Mouse (Mus musculus): ENCODE measurements around the gene Hras.
A peak's percentile ranks its signal among the peaks of the same experiment; 100 is the strongest.

The Hras gene

DNA sequence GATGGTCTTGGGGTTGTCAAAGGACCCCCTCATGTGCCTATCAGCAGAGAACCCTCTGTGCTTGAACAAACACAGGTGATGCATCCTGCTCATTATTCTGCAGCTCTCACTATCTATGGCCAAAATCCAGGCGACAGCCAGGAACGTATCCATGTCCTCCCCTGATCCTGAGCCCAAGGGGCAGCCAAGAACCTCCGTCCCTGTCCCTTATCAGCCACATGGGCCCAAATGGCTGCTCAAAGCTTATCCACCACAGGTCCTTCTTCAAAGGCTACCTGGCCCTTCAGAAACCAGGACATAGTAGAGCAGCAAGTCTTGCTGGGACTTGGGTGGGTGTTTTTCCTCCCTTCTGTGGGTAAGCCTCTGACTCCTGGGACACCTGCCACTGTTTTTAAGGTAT, 5.6 kb downstream of the Hras start:
- H3K27me3 ChIP-seq (ENCODE audit: insufficient read depth, low read length), result no peaks in the 10 kb centered on the region
- H3K4me1 ChIP-seq (replicated peaks; ENCODE audit: low read depth, low read length), result peaks cover 26% of the 10 kb centered on the region
- H3K36me3 ChIP-seq (ENCODE audit: insufficient read depth, low read length), result peaks cover 42% of the 10 kb centered on the region
- H3K9me3 ChIP-seq (ENCODE audit: low read length), result no peaks in the 10 kb centered on the region
- TF ChIP-seq POU5F1 (IDR thresholded peaks at IDR 0.05; ENCODE audit: borderline replicate concordance, low read length), result no peak
- TF ChIP-seq NANOG (IDR thresholded peaks at IDR 0.05; ENCODE audit: borderline replicate concordance, low read length), result no peak
- TF ChIP-seq CTCF (conservative IDR thresholded peaks at IDR 0.05; ENCODE audit: low read length), result no peak
- H3K4me3 ChIP-seq (replicated peaks; ENCODE audit: low read length), result no peak overlapping the region

DNA sequence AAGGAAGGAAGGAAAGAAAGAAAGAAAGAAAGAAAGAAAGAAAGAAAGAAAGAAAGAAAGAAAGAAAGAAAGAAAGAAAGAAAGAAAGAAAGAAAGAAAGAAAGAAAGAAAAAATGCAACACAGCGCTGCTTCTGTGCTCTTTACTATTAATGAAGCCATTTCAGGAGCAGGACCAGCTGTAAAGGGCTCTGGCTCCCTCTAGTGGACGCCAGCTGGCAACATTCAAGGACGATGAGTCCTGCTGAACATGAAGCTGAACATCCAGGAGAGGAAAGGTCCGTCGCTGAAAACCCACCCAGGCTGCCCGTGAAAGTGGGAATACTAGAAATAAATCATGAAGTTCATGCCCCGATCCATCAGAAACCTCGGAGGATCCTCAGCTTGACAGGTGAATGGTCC, 17.6 kb downstream of the Hras start:
- Histone ChIP-seq H3K9me3 (ENCODE audit: low read length) (no peaks in the 10 kb centered on the region), H3K27me3 (ENCODE audit: insufficient read depth, low read length) (peaks cover 2% of the 10 kb centered on the region; the same call in 1 of the 2 replicates), H3K4me1 (replicated peaks; ENCODE audit: low read depth, low read length) (peaks cover 32% of the 10 kb centered on the region), H3K4me3 (replicated peaks; ENCODE audit: low read length) (no peak overlapping the region), H3K36me3 (ENCODE audit: insufficient read depth, low read length) (no peaks in the 10 kb centered on the region)
- TF ChIP-seq CTCF (conservative IDR thresholded peaks at IDR 0.05; ENCODE audit: low read length) (peak; percentile 78), POU5F1 (IDR thresholded peaks at IDR 0.05; ENCODE audit: borderline replicate concordance, low read length) (no peak), NANOG (IDR thresholded peaks at IDR 0.05; ENCODE audit: borderline replicate concordance, low read length) (no peak)

DNA sequence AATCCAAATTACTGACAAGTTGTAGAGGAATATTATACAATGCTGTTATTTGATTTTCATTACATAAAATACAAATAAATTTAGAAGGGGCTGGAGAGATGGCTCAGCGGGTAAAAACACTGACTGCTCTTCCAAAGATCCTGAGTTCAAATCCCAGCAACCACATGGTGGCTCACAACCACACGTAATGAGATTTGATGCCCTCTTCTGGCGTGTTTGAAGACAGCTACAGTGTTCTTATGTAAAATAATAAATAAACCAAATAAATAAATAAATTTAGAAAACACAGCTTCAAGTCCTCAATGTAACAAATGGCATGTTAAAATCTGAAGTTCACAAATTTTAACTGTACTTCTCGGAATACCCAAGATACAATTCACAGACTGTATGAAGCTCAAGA, 18.7 kb downstream of the Hras start:
- H3K4me3 ChIP-seq (replicated peaks; ENCODE audit: low read length), result no peak overlapping the region
- H3K4me1 ChIP-seq (replicated peaks; ENCODE audit: low read depth, low read length), result peaks cover 34% of the 10 kb centered on the region
- H3K9me3 ChIP-seq (ENCODE audit: low read length), result no peaks in the 10 kb centered on the region
- no peak for TF ChIP-seq POU5F1 (IDR thresholded peaks at IDR 0.05; ENCODE audit: borderline replicate concordance, low read length)
- TF ChIP-seq NANOG (IDR thresholded peaks at IDR 0.05; ENCODE audit: borderline replicate concordance, low read length), result no peak
- no peak for TF ChIP-seq CTCF (conservative IDR thresholded peaks at IDR 0.05; ENCODE audit: low read length)
- H3K27me3 ChIP-seq (ENCODE audit: insufficient read depth, low read length), result peaks cover 2% of the 10 kb centered on the region; the same call in 1 of the 2 replicates
- no peaks in the 10 kb centered on the region for H3K36me3 ChIP-seq (ENCODE audit: insufficient read depth, low read length)

DNA sequence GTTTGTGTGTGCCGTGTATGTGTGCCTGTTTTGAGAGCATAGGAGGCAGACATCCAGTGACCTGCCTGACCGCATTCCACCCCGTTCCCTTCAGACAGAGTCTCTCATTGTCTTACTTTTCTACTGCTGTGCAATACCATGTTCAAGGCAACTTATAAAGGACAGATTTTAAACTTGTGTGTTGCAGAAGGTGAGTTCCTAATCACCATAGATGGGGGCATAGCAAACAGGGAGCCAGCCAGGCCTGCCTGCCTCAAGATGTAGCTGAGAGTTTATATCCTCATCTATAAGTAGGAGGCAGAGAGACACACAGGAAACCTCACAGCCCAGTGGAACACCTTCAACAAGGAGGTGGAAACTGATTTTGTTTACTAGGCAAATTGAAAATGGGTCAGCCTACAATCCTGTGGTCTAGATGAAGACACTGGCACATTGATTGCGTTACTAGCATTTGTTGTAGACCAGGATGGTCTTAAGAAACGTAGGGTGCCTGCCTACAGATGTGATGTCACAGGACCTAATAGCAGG, 20.4 kb downstream of the Hras start:
- TF ChIP-seq POU5F1 (IDR thresholded peaks at IDR 0.05; ENCODE audit: borderline replicate concordance, low read length), result no peak
- no peak for TF ChIP-seq NANOG (IDR thresholded peaks at IDR 0.05; ENCODE audit: borderline replicate concordance, low read length)
- no peak for TF ChIP-seq CTCF (conservative IDR thresholded peaks at IDR 0.05; ENCODE audit: low read length)
- H3K9me3 ChIP-seq (ENCODE audit: low read length), result no peaks in the 10 kb centered on the region
- H3K36me3 ChIP-seq (ENCODE audit: insufficient read depth, low read length), result no peaks in the 10 kb centered on the region
- no peaks in the 10 kb centered on the region for H3K27me3 ChIP-seq (ENCODE audit: insufficient read depth, low read length)
- peak overlapping the region; percentile 81 for H3K4me3 ChIP-seq (replicated peaks; ENCODE audit: low read length)
- peaks cover 48% of the 10 kb centered on the region for H3K4me1 ChIP-seq (replicated peaks; ENCODE audit: low read depth, low read length)

DNA sequence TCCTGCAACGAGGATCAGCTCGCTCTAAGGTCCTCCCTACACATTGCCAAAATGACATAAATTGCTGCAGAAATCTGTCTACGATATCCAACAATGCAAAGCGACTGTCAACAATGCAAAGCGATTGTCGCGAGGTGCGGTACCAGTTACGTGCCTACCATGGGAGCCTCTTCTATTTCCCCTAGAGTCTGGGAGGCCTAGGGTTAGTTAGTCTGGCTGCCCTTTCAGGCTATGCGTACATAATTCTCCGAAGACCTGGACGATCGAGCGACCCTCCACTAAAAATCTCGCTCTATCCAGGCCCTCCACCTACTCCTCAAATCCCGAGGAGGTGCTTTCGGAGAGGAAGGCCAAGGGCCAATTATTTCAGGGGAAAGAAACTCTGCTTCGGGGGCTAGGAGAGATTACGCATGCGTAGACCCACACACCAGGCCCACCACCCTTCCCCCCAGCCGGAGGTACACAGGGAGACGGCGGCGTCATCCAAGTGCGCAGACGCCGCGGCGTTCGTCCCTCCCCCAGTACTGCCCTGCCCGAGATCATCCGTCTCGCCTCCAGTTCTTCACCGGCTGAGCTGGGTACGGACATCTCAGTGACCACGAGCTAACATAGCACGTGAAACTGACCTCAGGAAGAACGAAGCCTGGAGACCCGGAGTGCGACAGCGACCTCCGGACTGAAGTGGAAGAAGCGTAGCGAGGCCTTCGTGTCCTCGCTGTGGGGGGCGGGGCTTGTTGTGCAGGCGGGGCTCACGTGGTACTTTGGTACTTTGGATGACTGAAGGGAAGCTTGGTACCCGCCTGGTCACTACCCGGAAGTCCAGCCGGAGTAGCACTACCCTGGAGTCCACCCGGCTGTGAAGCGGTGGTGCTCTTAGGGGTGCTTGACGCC, 21.4 kb downstream of the Hras start, which contains the start of gene Rnh1:
Gene Rnh1, minus strand, starts transcription at position 742 of the 891 bp plus-strand sequence.
- peaks cover 54% of the 10 kb centered on the region for H3K4me1 ChIP-seq (replicated peaks; ENCODE audit: low read depth, low read length)
- no peak for TF ChIP-seq POU5F1 (IDR thresholded peaks at IDR 0.05; ENCODE audit: borderline replicate concordance, low read length)
- no peak for TF ChIP-seq NANOG (IDR thresholded peaks at IDR 0.05; ENCODE audit: borderline replicate concordance, low read length)
- TF ChIP-seq CTCF (conservative IDR thresholded peaks at IDR 0.05; ENCODE audit: low read length), result no peak

DNA sequence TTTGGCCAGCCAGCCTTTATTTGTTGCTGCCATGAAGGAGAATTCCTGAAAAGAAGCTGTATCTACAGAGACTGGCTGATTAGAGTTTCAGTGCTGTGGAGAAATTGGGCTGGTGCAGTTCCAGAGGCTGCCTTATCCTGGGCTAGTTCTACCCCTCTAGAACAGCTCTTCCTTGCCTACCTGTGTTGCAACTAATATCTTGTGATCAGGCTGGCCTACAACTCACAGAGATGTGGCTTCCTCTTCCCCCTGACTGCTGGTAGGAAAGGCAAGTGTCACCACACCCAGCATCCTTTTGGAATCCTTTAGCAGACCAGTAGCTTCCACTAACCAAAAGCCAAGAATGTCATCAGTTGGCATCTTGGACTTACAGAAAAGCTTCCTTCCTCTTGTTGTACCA, 23.9 kb downstream of the Hras start:
- H3K4me3 ChIP-seq (replicated peaks; ENCODE audit: low read length), result no peak overlapping the region
- TF ChIP-seq NANOG (IDR thresholded peaks at IDR 0.05; ENCODE audit: borderline replicate concordance, low read length), result no peak
- TF ChIP-seq POU5F1 (IDR thresholded peaks at IDR 0.05; ENCODE audit: borderline replicate concordance, low read length), result no peak
- peaks cover 14% of the 10 kb centered on the region for H3K36me3 ChIP-seq (ENCODE audit: insufficient read depth, low read length)
- H3K4me1 ChIP-seq (replicated peaks; ENCODE audit: low read depth, low read length), result peaks cover 51% of the 10 kb centered on the region
- no peaks in the 10 kb centered on the region for H3K9me3 ChIP-seq (ENCODE audit: low read length)
- H3K27me3 ChIP-seq (ENCODE audit: insufficient read depth, low read length), result no peaks in the 10 kb centered on the region

More for the DNA sequence above, 21.4 kb downstream of the Hras start, which contains the start of gene Rnh1:
- Histone ChIP-seq H3K27me3 (ENCODE audit: insufficient read depth, low read length) (no peaks in the 10 kb centered on the region), H3K36me3 (ENCODE audit: insufficient read depth, low read length) (no peaks in the 10 kb centered on the region), H3K9me3 (ENCODE audit: low read length) (no peaks in the 10 kb centered on the region), H3K4me3 (replicated peaks; ENCODE audit: low read length) (peak within 1 kb of the TSS; percentile 81)

DNA sequence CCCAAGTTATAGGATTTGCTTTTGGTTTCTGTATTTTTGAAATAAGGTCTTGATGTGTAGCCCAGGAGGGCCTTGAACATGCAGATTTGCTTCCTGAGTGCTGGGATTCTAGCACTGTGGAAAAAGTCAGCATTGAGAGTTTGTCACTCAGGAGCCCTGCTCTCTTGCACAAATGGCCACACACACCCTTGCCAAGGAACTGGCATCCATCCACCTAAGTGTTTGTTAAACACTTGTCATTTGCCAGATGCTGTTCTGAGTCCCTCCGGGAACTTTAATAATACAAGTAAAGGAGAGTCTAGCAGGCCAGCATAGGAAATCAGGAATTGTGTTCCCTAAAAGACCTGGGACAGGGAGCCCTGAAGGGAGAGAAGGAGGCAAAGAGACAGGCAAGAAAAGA, 24.5 kb downstream of the Hras start:
- H3K4me3 ChIP-seq (replicated peaks; ENCODE audit: low read length), result no peak overlapping the region
- no peak for TF ChIP-seq POU5F1 (IDR thresholded peaks at IDR 0.05; ENCODE audit: borderline replicate concordance, low read length)
- TF ChIP-seq NANOG (IDR thresholded peaks at IDR 0.05; ENCODE audit: borderline replicate concordance, low read length), result no peak
- TF ChIP-seq CTCF (conservative IDR thresholded peaks at IDR 0.05; ENCODE audit: low read length), result no peak
- peaks cover 56% of the 10 kb centered on the region for H3K4me1 ChIP-seq (replicated peaks; ENCODE audit: low read depth, low read length)
- peaks cover 19% of the 10 kb centered on the region for H3K36me3 ChIP-seq (ENCODE audit: insufficient read depth, low read length)
- H3K27me3 ChIP-seq (ENCODE audit: insufficient read depth, low read length), result no peaks in the 10 kb centered on the region
- no peaks in the 10 kb centered on the region for H3K9me3 ChIP-seq (ENCODE audit: low read length)

DNA sequence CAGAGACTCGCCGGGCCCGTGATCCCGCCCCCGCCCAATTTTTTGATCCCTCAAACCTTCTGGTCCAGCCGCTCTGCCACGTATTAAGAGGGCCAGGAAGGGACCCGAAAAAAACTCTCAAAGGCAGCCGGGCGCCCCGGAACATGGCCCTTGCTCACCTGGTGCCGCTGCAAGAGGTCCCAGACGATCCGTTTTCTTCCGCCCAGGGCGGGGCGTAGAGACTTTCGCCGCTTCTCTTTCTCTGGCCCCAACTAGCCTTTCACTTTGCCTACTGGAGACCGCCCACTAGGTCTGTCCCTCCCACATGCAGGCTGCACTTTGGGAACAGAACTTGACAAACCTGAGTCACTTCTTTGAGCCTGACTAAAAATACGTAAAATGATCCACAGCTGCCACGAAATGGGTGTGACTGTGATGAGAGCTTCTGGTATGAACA, 25.3 kb downstream of the Hras start:
- Histone ChIP-seq H3K9me3 (ENCODE audit: low read length) (no peaks in the 10 kb centered on the region), H3K36me3 (ENCODE audit: insufficient read depth, low read length) (peaks cover 27% of the 10 kb centered on the region), H3K4me1 (replicated peaks; ENCODE audit: low read depth, low read length) (peaks cover 61% of the 10 kb centered on the region), H3K4me3 (replicated peaks; ENCODE audit: low read length) (peak overlapping the region; percentile 78), H3K27me3 (ENCODE audit: insufficient read depth, low read length) (no peaks in the 10 kb centered on the region)
- TF ChIP-seq CTCF (conservative IDR thresholded peaks at IDR 0.05; ENCODE audit: low read length) (no peak), NANOG (IDR thresholded peaks at IDR 0.05; ENCODE audit: borderline replicate concordance, low read length) (no peak), POU5F1 (IDR thresholded peaks at IDR 0.05; ENCODE audit: borderline replicate concordance, low read length) (no peak)

Data from E14TG2a.4 (cell line).